In genomic region chr8:94994510-94994909, GRCm38 (mm10) we compare ENCODE assay signal across 9 mouse cellular contexts. TPM values are rescaled to one million over a fixed set of nuclear protein-coding genes. Genes with fewer than 3 reads are reported as not detected.
DNase-seq lines count a peak whose midpoint lies in the region; ATAC-seq lines count a peak whose summit lies in the region.
"Had no signal": no experiment of that assay in that cellular context is flagged by ENCODE, and none has a peak within 500 bp of the region (broad histone marks: within the 10 kb centered on the region; RNA-seq: fewer than 3 reads in every experiment).

No protein-coding gene starts in this region.

- no peak for ATAC-seq in heart, embryonic 13.5 days (ENCODE audit: extremely low read depth, insufficient number of reproducible peaks, low FRiP score, low TSS enrichment)
- ATAC-seq in midbrain, embryonic 11.5 days (ENCODE audit: low FRiP score), result peak; percentile 38
- no peak for ATAC-seq in intestine, embryonic 15.5 days

- H3K27me3 ChIP-seq in heart, embryonic 13.5 days (replicated peaks), result peaks cover 16% of the 10 kb centered on the region; the same call in 1 of the 2 replicates
- peaks cover 4% of the 10 kb centered on the region; the same call in 1 of the 2 replicates for H3K27me3 ChIP-seq in embryonic facial prominence, embryonic 10.5 days (replicated peaks; ENCODE audit: low read depth, poor library complexity, severe bottlenecking)
- H3K27me3 ChIP-seq in hindbrain, embryonic 10.5 days (ENCODE audit: insufficient read depth, poor library complexity, severe bottlenecking), result no peaks in the 10 kb centered on the region
- H3K27me3 ChIP-seq in midbrain, embryonic 11.5 days (ENCODE audit: control insufficient read depth, insufficient read depth, low read length), result no peaks in the 10 kb centered on the region
- no peaks in the 10 kb centered on the region for H3K27me3 ChIP-seq in intestine, embryonic 15.5 days (replicated peaks)
- H3K27me3 ChIP-seq: embryonic facial prominence, embryonic 15.5 days had no signal

- no peaks in the 10 kb centered on the region for H3K36me3 ChIP-seq in heart, embryonic 13.5 days
- H3K36me3 ChIP-seq in embryonic facial prominence, embryonic 10.5 days (replicated peaks), result no peaks in the 10 kb centered on the region
- peaks cover 14% of the 10 kb centered on the region; the same call in 1 of the 2 replicates for H3K36me3 ChIP-seq in hindbrain, embryonic 10.5 days
- no peaks in the 10 kb centered on the region for H3K36me3 ChIP-seq in midbrain, embryonic 11.5 days (ENCODE audit: control insufficient read depth, insufficient read depth, low read length)
- no peaks in the 10 kb centered on the region for H3K36me3 ChIP-seq in intestine, embryonic 15.5 days
- H3K36me3 ChIP-seq: embryonic facial prominence, embryonic 15.5 days had no signal

- intact Hi-C loops in heart, postnatal 14 days (cut with DNase I), result no loop called here

- no peaks in the 10 kb centered on the region for H3K9me3 ChIP-seq in heart, embryonic 13.5 days
- no peaks in the 10 kb centered on the region for H3K9me3 ChIP-seq in embryonic facial prominence, embryonic 10.5 days
- H3K9me3 ChIP-seq in hindbrain, embryonic 10.5 days, result no peaks in the 10 kb centered on the region
- H3K9me3 ChIP-seq in midbrain, embryonic 11.5 days (ENCODE audit: control insufficient read depth, low read length), result no peaks in the 10 kb centered on the region
- no peaks in the 10 kb centered on the region for H3K9me3 ChIP-seq in intestine, embryonic 15.5 days
- H3K9me3 ChIP-seq: embryonic facial prominence, embryonic 15.5 days had no signal

- peaks cover 63% of the 10 kb centered on the region for H3K4me1 ChIP-seq in heart, embryonic 13.5 days
- H3K4me1 ChIP-seq in embryonic facial prominence, embryonic 10.5 days, result peaks cover 94% of the 10 kb centered on the region
- H3K4me1 ChIP-seq in hindbrain, embryonic 10.5 days (replicated peaks), result peaks cover 93% of the 10 kb centered on the region
- peaks cover 51% of the 10 kb centered on the region for H3K4me1 ChIP-seq in midbrain, embryonic 11.5 days (ENCODE audit: control insufficient read depth, insufficient read depth, low read length)
- H3K4me1 ChIP-seq in intestine, embryonic 15.5 days (replicated peaks), result peaks cover 55% of the 10 kb centered on the region

- no peak overlapping the region for H3K4me3 ChIP-seq in heart, embryonic 13.5 days
- H3K4me3 ChIP-seq in embryonic facial prominence, embryonic 10.5 days, result peak overlapping the region; percentile 55
- peak overlapping the region; percentile 61 for H3K4me3 ChIP-seq in hindbrain, embryonic 10.5 days
- H3K4me3 ChIP-seq in midbrain, embryonic 11.5 days (ENCODE audit: low read depth, low read length), result peak overlapping the region; percentile 68
- no peak overlapping the region for H3K4me3 ChIP-seq in intestine, embryonic 15.5 days (replicated peaks)
- H3K4me3 ChIP-seq: embryonic facial prominence, embryonic 15.5 days had no signal

- peak overlapping the region; percentile 24 for H3K4me2 ChIP-seq in heart, embryonic 13.5 days
- peak overlapping the region; percentile 97 for H3K4me2 ChIP-seq in midbrain, embryonic 11.5 days
- H3K4me2 ChIP-seq in intestine, embryonic 15.5 days (replicated peaks), result no peak overlapping the region

- no peak for DNase-seq in heart, postnatal 14 days
- DNase-seq in embryonic facial prominence, embryonic 10.5 days (ENCODE audit: low spot score), result peak; percentile 16
- DNase-seq in hindbrain, embryonic 10.5 days (ENCODE audit: low spot score), result no peak
- DNase-seq in midbrain, embryonic 11.5 days (ENCODE audit: low spot score, missing footprints), result no peak
- no peak for DNase-seq in adrenal gland, adult 18-20 months (ENCODE audit: low spot score in 2 of 2)
- no peak for DNase-seq in cerebellum, postnatal 10 days

- no peak overlapping the region; the same call in 1 of the 2 replicates for H3K9ac ChIP-seq in heart, embryonic 13.5 days
- peak overlapping the region; percentile 97 for H3K9ac ChIP-seq in midbrain, embryonic 11.5 days (ENCODE audit: low read length)
- no peak overlapping the region for H3K9ac ChIP-seq in intestine, embryonic 15.5 days
- H3K9ac ChIP-seq: embryonic facial prominence, embryonic 15.5 days had no signal

- 59% methylated on average over 1 of the region's 1 CpGs for WGBS in heart, embryonic 13.5 days
- 20% methylated on average over 1 of the region's 1 CpGs for WGBS in embryonic facial prominence, embryonic 10.5 days
- 15% methylated on average over 1 of the region's 1 CpGs for WGBS in hindbrain, embryonic 10.5 days
- WGBS in midbrain, embryonic 11.5 days, result 6% methylated on average over 1 of the region's 1 CpGs
- WGBS in intestine, embryonic 15.5 days, result 52% methylated on average over 1 of the region's 1 CpGs

- H3K27ac ChIP-seq in heart, embryonic 13.5 days (replicated peaks), result no peak overlapping the region; the same call in 1 of the 2 replicates
- H3K27ac ChIP-seq in embryonic facial prominence, embryonic 10.5 days (replicated peaks), result peak overlapping the region; percentile 90
- peak overlapping the region; percentile 98 for H3K27ac ChIP-seq in hindbrain, embryonic 10.5 days
- H3K27ac ChIP-seq in midbrain, embryonic 11.5 days (ENCODE audit: low read depth, low read length), result peak overlapping the region; percentile 97
- H3K27ac ChIP-seq in intestine, embryonic 15.5 days, result no peak overlapping the region

RNA-seq across cellular contexts. Expression of gene Adgrg1, which starts 20.0 kb away (rescaled TPM):
- 4.4 and 4.7 TPM in 2 replicates for polyA plus RNA-seq in heart, embryonic 13.5 days (2015; fragmentation: Nextera tagmentation; extraction: Ambion mirVana)
- total RNA-seq in heart, postnatal 14 days (2021), result 10 to 100 TPM; 59.3 to 73.3 TPM
- polyA plus RNA-seq in embryonic facial prominence, embryonic 10.5 days (2016; fragmentation: Nextera tagmentation; extraction: Ambion mirVana), result 32.9 and 38.2 TPM in 2 replicates
- polyA plus RNA-seq in hindbrain, embryonic 10.5 days (2016; fragmentation: Nextera tagmentation; extraction: Ambion mirVana), result 101 and 186 TPM in 2 replicates
- 153 and 157 TPM in 2 replicates for polyA plus RNA-seq in midbrain, embryonic 11.5 days (2014; fragmentation: Nextera tagmentation; extraction: Ambion mirVana)
- polyA plus RNA-seq in intestine, embryonic 15.5 days (2015; fragmentation: Nextera tagmentation; extraction: Ambion mirVana), result 22.4 and 23.8 TPM in 2 replicates
- 10 to 100 TPM; 24.1 to 43.3 TPM for total RNA-seq in adrenal gland, adult 18-20 months (2021)

RNA-seq across cellular contexts. Expression of gene Adgrg3, which starts 23.0 kb away (rescaled TPM):
- 3.0 and 3.1 TPM in 2 replicates for polyA plus RNA-seq in heart, embryonic 13.5 days (2015; fragmentation: Nextera tagmentation; extraction: Ambion mirVana)
- total RNA-seq in heart, postnatal 14 days (2021), result 1 to 10 TPM; 1.5 TPM
- 3.1 and 3.5 TPM in 2 replicates for polyA plus RNA-seq in embryonic facial prominence, embryonic 10.5 days (2016; fragmentation: Nextera tagmentation; extraction: Ambion mirVana)
- polyA plus RNA-seq in hindbrain, embryonic 10.5 days (2016; fragmentation: Nextera tagmentation; extraction: Ambion mirVana), result 3.2 and 3.5 TPM in 2 replicates
- 2.6 and 2.8 TPM in 2 replicates for polyA plus RNA-seq in midbrain, embryonic 11.5 days (2014; fragmentation: Nextera tagmentation; extraction: Ambion mirVana)
- 3.4 and 3.5 TPM in 2 replicates for polyA plus RNA-seq in intestine, embryonic 15.5 days (2015; fragmentation: Nextera tagmentation; extraction: Ambion mirVana)
- 1 to 10 TPM; 2.1 to 2.2 TPM for total RNA-seq in adrenal gland, adult 18-20 months (2021)

Comparison
In these comparisons a context has a peak if more than half of its experiments do, and no peak if none do; other contexts are left out.
1. H3K27ac ChIP-seq: peak in embryonic facial prominence, embryonic 10.5 days (single experiment), hindbrain, embryonic 10.5 days (single experiment) and midbrain, embryonic 11.5 days (single experiment); none in heart, embryonic 13.5 days (single experiment) and intestine, embryonic 15.5 days (single experiment).
2. H3K4me3 ChIP-seq: peak in embryonic facial prominence, embryonic 10.5 days (single experiment), hindbrain, embryonic 10.5 days (single experiment) and midbrain, embryonic 11.5 days (single experiment); none in heart, embryonic 13.5 days (single experiment) and intestine, embryonic 15.5 days (single experiment).